Mouse (Mus musculus) ES-E14 (cell line): ENCODE measurements around the gene Snn.

Experiments
- MAFK ChIP-seq: IDR thresholded peaks from 2 replicates; pipeline ENCODE4 v1.6.1; 2014; ENCODE audit warnings: mild to moderate bottlenecking, low read depth, low read length, inconsistent platforms; ENCODE audit not compliant: insufficient read depth
- ZC3H11A ChIP-seq: IDR thresholded peaks from 2 replicates; pipeline ENCODE4 v1.6.1; 2012; ENCODE audit warnings: low read depth, mild to moderate bottlenecking, inconsistent platforms, low read length, borderline replicate concordance

GRCm38 (mm10) chr16:11055916-11056315 is 4.8 kb upstream of the Snn start:
- no peak for TF ChIP-seq MAFK
- TF ChIP-seq ZC3H11A: no peak
